Mouse (Mus musculus) MEL-GATA-1-ER (cell line): ENCODE data around the gene Vgll4.

Source experiments
- DNase-seq: peaks from one replicate; pipeline ENCODE4 v3.0.0-alpha.2; 2012; ENCODE audit warnings: low read depth; ENCODE audit errors: extremely low read depth

The Vgll4 gene

DNA sequence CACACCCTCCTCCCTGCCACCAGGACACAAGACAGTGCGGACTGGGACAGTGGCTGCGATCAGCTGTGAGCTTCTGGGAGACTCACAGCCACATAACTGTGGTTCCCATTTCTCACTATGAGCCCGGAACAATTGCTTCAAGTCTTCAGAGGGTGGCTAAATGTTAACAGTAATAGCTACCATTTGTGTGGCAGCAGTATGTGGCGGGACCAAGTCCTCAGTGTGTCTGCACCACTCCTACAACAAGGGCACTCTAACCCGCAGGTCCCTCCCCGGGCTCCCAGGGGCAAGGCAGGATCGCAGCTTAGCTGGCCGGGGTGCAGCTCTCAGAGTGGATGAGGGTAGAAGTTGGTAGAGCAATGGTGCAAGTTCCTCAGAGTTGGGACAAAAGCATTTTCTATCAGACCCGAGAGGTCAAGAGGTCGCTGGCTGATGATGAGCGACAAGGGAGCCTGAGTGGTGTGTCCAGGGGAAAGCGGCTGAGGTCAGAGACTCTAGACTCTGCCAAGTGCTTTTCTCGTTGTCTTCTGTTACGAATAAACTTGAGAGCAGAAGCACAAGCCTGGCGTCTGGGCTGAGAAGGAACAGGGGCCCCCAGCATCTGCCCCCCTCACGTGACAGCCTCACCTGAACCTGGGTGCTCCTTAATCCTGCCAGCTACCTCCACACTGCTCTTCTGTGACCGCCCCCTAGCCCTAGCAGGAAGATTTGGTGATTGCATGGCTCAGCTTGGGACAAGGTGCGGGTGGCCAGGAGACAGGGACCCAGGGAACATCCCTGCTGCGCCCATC is 95.5 kb downstream of the Vgll4 start:
- peak; percentile 26 for DNase-seq

DNA sequence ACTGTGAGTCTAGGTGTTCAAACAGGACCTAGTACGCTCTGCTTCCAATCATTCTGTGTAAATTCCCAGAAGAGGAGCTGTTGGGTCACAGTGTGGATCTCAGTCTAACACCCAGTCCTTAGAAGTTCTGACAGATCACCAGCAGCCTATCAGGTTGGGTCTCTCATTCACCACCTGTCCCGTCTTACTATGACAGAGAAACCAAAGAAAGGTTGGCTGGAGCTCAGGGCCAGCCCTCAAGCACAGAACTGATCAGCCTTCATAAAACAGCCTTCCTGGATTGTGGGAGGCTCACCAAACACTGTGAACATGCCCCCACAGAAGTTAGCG is 96.0 kb downstream of the Vgll4 start:
- no peak for DNase-seq

DNA sequence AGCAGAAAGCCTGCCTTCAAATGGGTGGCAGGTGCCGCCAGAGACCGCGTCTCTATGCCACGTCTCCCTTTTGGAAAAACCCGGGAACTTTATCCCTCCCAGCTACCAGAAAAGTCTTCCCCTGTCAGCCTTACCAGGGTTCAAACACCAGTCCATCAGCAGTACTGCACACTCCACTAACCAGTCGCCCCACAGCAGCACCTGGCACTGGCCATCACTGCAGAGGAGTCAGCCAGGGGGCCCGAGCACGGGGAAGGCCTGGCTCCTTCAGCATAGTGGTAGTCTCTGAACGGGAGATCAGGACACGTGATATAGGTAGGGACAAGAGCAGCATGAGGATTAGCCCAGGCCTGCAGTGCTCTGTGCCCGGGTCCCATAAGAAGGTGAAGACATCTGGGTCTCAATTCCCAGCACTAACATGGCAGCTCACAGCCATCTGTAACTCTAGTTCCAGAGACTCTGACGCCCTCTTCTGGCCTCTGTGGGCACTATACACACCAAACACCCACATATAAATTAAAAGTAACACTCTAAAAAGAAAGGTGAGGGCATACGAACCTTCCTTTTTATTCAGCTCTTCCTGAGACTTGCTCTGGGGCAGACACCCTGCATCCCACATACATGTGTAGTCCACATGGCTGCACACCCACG is 98.7 kb downstream of the Vgll4 start:
- DNase-seq: no peak

DNA sequence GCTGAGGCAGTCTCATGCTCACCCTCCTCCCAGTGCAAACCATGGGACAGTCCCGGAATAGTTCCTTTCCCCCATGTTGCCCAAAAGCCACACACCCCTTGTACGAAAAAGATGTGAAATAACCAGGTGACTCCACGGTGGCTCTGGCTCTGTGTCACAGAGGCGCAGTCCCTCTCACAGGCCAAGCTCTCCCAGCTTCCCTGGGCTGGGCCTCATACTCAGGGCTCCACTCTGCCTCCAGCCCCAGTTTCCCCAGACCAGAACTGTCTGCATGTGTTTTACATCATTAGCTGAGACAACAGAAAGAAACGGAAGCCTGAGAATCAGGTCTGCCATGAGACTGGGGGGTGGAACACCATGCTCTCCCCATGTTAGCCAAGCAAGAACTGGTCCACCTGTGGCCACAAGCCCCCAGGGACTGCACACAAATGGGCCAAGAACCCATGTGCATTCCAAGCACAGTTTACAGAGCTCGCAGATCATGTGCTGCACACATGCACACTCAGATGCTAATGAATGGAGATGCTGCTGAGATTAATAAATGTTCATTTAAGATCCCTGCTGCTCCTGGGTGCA is 100.2 kb downstream of the Vgll4 start:
- no peak for DNase-seq

DNA sequence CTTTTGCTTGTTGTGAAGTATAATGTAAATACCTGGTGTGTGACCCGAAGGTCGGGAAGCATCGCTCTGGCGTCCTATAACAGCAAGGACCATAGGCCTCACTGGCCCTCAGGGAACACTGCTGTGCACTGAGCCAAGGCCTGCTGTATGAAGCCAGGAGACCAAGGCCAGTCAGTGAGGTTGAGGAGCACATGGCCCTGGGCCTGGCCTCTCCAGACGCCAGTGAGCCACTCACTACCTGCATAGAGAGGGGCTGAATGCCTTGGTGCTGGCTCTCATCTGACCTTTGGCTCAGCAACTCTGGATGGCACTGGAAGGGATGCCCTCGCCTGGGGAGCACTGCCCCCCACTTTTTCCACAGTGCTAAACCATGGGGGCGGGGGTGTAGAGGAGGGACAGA is 101.1 kb downstream of the Vgll4 start:
- DNase-seq: no peak

DNA sequence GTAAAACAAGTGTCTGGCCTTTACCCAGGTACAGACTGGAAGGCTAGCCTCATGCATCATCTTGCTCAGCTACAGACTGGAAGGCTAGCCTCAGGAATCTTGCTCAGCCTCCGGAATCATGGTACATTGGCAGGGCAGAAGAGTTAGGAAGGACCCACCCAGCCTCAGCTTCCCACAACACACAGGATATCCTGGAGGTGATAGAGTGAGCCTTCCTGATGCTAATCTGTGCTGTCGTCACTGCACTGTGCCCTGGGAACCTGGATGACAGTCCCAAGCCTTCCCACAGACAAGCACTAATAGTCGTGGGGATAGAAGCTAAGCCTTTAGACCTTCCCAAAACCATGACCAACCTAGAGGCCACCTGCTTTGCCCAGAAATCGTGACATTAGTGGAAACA is 103.2 kb downstream of the Vgll4 start:
- no peak for DNase-seq

DNA sequence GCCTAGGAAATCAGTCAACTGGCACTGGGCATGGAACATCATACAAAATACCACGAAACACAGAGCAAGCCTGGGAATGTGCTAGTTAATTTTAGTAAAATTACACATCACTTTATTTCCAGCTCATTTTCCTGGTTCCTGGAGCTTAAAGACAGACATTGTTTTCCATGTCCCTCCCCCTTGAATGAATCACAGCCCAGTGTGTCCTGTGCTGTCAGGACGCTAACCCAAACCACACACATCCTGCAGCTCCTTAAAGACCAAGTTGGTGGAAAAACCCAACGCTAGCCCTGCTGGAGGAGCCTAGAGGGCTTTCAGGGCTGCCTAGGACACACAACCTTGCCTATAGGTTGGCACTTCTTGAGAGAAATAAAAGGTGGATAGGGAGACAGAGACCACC is 103.7 kb downstream of the Vgll4 start:
- DNase-seq: no peak

DNA sequence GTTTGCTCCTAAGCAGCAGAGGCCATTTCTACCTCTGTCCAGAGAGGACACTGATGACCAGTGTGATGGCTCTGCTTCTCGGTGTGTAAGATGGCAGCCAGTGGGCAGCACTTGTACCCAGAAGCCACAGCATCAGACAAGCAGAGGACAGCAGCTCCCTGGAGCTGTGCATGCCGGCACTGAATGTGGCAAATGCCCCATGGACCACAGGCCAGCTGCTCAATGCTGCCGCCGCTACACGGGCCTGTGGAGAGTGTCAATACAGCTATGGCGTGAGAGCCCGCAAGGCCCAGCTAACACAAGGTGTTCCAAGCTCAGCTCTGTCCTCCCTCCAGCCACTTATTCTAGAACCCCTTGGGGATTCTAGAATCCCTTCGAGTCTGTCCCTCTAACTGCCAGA is 105.4 kb downstream of the Vgll4 start:
- DNase-seq: no peak

DNA sequence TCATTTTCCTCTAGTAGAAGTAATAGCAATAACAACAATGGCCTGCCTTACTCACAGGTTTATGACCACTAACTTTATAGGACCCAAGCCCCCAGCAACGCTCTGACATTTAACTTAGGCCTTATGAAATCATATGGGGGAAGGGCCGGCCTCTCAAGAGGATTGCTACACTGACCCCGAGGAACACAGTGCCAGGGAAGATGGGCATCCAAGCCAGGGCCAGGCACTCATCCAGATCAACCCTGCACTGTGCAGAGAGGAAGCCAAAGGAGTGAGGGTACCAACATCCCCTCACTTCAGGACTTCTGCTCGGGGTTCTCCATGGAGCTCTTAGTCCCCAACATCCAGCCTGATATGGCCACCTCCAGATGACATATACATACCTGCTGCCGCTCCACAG is 106.3 kb downstream of the Vgll4 start:
- no peak for DNase-seq

DNA sequence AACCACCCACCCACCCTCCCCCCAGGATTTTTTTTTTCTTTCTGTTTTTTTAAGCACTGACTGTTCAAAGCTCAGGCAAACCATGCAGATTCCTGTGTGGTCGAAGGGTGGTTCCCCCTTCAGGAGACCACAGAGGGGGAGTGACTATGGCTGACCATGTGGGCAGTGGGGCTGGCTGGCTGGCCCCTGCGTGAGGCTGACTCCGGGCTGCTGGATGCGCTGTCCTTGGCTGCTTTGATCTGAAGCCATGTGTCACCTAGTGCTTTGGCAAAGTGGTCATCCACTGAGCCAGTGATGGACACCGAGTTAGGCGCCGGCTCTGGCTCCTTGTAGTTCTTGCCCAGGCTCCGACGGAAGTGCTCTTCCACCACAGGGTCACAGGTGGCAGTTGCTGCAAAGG is 107.7 kb downstream of the Vgll4 start:
- DNase-seq: no peak

DNA sequence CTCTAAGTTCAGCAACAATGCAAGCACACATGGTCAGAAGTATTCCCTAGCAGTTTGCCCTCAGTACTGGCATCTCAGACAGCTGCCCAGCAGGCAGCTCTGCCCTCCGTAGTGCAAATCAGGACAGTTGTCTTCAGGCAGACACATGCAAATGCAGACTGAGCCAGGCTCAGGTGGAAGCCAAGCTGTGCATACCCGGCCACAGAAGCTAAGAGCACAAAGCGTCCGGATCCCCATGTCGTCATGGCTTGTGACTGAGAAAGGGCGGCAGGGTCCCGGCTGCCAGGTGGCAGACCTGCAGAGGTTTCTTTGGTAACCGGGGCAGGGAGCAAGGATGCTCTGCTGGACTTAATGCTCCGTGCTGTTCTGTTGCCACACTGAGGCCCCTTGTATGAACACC is 108.2 kb downstream of the Vgll4 start:
- no peak for DNase-seq

DNA sequence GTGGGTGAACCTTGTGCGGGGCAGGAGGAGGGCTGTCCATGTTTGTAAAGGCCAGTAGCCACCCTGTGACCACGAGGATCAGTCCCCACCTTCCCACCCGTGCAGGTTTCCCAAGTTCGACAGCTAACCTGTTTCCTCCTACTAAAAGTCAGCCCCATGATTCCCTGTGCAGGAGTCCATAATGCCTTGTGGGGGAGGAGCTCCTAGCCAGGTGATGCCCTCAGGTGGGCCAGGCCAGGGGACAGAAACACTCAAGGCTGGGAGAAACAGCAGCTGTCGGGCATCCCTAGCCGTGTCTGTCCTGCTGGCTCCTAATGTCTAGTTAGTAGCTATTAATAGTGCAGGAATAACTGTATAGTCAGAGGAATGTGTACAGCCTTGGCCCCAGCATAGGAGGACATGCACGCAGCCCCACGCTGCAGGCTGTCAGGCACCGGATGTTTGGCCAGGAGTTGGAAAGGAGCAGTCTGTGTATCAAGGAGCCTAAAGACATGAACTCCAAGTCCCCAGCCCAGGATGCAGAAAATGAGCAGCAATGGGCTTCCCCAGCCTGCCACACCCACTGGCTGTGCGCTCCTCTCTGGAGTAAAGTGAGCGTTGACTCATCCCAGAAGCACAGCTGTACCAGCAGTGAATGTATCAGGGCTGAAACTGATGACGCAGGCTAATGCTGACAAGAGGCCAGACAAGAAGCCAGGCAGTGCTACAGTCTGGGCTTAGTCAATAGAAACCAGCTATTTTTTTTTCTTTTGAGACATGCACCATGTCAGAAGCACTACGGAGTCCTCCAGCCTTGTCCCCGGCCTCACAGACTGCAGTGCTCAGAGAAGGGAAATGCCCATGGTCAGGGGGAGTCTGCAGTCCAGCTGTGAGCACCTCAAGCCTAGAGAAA is 108.9 kb downstream of the Vgll4 start:
- DNase-seq: no peak

DNA sequence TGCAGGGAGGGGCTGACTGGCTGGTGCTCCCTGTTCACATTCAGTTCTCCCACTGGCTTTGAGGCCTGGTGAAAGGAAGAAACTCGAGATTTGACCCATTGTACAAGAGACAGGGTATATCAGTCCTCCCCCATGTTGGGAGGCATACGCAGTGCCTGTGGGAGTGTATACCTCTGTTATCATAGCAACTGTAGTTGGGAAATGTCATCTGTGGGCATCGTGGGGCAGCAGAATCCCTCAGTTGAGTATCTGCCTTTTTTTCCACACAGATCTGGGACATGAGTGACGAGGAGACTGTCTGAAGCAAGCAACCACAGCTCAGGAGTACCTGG is 111.1 kb downstream of the Vgll4 start:
- no peak for DNase-seq

DNA sequence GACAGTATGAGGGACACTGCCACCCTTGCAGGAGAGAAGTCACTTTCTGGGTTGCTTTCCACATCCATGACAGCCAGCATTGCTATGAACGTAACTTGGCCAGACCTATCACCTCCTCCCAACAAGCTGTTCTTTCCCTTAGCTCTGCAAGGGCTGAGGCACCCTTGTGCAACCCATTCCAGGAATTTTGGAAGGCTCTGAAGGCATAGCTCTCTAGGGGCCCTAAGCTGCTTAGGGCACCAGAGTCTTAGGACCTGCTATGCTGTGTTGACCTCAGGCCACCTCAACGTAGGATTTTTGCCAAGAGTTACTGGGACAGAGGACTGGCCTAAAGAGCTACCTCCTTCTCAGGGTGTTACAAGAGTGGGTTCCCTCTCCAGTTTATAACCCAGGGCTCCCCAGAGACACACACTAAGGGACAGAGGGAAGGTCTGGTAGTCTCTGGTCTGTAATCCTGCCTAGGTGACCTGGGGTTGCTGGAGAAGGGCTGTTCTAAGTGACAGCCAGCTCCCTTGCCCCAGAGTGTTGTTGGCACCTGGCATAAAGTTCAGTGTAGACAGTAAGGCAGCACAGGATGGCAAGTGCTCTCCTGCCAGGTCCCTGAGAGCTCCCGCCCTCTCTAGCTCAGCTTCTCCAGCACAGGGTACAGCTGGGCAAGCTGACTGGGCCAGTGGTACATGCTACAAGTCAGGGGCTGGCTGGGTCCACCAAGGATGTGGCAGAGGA is 111.6 kb downstream of the Vgll4 start:
- DNase-seq: no peak

DNA sequence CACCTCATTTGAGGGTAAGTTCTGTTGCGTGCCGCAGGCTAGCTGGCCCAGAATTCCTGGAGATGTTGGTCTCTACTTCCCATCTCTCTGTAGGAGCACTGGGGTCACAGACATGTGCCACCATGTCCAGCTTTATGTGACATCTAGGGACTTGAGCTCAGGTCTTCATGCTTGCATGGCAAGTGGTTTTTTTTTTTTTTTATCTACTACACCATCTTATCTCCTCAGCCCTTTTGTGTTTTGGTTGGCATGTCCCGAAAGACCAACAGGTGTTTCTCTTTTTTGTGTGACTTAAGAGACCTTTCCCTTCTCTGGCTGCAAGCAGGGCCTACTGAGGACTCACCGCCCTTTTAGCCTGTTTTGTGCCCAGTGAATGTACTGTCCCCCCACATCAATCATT is 113.3 kb downstream of the Vgll4 start:
- no peak for DNase-seq

DNA sequence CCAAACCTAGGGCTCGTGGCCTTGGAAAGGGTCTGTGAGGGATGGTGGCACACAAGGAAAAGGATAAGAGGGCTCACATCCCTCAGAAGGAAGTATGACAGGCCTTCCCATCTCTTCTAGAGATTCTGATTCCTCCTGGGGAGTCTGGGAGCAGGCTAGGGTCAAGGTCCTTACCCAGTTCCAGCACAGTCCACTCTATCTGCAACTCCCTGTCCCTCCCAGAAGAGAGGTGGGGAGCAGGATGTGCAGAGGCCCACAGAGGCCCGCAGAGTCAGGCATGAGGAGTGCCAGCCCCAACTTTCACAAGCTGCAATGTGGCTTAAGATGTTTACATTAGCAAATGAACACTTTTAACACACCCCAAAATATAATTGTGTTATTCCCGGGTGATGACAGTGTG is 114.2 kb downstream of the Vgll4 start:
- DNase-seq: no peak

DNA sequence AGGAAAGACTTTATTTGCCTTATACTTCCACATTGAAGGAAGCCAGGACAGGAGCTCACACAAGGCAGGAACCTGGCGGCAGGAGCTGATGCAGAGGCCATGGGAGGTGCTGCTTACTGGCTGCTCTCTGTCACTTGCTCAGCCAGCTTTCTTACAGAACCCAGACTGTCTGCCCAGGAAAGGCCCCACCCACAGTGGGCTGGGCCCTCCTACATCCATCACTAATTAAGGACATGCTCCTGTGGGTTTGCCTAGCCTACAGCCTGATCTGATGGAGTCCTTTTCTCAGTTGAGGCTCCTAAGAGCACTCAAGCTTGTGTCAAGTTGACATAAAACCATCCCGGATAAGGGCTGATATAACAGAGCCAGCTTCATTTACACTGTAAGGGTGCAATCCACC is 115.4 kb downstream of the Vgll4 start:
- no peak for DNase-seq

DNA sequence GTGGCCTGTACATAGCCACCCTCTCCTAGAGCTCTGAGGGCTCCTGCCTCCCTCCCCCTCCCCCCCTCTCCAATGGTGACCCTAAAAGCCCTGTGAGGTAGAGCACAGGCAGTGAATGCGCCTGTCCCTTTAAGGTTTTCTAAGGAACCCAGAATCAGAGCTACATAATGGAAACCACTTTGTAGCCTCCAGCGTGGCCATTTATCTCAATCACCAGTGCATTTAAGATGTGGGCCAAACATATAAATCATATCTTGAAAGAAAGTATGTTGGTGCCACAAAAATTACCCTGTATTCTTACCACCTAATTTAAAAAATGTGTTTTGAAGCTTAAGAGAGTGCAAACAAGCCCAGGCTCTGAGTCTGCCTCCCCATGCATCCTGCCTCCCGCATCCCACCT is 117.1 kb downstream of the Vgll4 start:
- DNase-seq: no peak

DNA sequence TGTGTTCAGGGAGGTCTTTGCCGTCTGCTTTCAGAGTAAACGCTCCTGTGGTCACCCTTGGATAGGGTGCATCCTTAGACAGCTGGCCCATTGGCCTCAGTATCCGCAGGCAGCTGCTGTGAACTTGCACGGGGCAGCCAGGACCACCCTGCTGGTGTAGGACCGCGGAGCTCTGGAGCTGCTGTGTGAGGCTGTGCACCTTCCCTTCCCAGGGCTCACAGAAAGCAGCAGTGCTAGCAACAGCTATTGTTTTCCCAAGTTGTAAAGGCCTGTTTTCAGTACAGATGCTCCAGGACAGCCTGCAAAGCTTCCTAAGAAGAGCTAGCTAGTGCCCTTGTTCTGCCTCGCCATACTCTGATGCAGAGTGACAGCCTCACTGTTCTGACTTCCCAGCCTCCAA is 118.1 kb downstream of the Vgll4 start:
- DNase-seq: no peak

DNA sequence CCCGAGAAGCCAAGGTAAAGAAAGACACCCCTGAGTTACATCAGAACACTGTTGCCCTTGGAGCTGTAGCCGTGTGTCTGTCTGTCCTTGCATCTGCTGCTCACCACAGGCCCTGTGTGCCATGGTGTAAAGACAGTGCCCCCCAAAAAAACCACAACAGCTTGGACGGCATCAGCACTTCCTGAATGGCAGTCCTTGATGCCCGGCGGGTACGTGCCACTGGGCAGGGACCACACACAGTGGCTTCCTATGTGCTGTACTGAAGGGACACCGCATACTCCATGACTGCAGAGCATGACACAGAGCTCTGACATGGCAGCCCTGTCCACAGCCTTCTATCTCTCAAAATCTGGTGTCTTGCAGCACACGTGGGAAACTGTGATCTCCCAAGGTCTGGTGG is 120.0 kb downstream of the Vgll4 start:
- no peak for DNase-seq

DNA sequence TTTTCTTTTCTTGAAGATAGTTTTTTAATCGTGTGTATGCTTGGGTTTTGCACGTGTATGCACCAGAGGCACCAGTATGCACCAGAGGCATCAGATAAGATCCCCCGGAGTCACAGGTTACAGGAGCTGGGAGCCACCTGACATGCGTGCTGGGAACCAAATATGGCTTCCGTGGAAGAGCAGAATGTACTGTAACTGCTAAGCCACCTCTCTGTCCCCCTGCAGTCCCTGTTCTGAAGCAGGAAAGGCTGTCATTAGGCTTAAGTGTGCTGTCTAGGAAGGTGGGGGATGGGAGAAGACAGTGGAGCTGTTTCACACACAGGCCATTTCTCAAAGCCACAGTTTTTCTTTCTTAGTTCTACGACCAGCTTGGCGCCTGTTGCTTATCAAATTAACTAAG is 121.0 kb downstream of the Vgll4 start:
- peak; percentile 51 for DNase-seq
